Mouse (Mus musculus) ES-Bruce4 (cell line): ENCODE results near the gene Dvl3.

ENCODE experiments used
- CTCF ChIP-seq: IDR thresholded peaks from one replicate; pipeline ENCODE4 v1.8.1; 2011; ENCODE audit warnings: low read depth, low read length
- EP300 ChIP-seq: IDR thresholded peaks from 2 replicates; pipeline ENCODE4 v1.6.1; 2011; ENCODE audit warnings: low read depth, low read length; ENCODE audit not compliant: insufficient read depth
- POLR2A ChIP-seq: IDR thresholded peaks from one replicate; pipeline ENCODE4 v1.8.1; 2011; ENCODE audit warnings: low read length; ENCODE audit not compliant: insufficient read depth

GRCm38 (mm10) chr16:20496671-20497600, 19.8 kb upstream of the Dvl3 start:
- TF ChIP-seq POLR2A (no peak), CTCF (no peak), EP300 (no peak)
